Mouse (Mus musculus) lung, adult 2 months (tissue): ENCODE results near the gene Nhej1. TPM values are rescaled to one million over a fixed set of nuclear protein-coding genes. Genes with fewer than 3 reads are reported as not detected.
A peak's percentile ranks its signal among the peaks of the same experiment; 100 is the strongest.

ENCODE experiments used
- DNase-seq: peaks from one replicate; pipeline ENCODE4 v3.0.0; 2022
- H3K4me1 ChIP-seq: fragments of 200-500 bp; 2 replicates; pipeline ENCODE4 v1.6.1; 2011; ENCODE audit warnings: low read length; ENCODE audit not compliant: control insufficient read depth, insufficient read depth
- H3K4me3 ChIP-seq: fragments of 200-500 bp; replicated peaks from 2 replicates; pipeline ENCODE3; 2011; ENCODE audit warnings: low read depth, mild to moderate bottlenecking, control low read depth, low read length; ENCODE audit errors: extremely low read depth
- CTCF ChIP-seq: fragments of 200-500 bp; IDR thresholded peaks from 2 replicates; pipeline ENCODE4 v1.5.1; 2011; ENCODE audit warnings: mild to moderate bottlenecking, low read length, control low read depth; ENCODE audit not compliant: insufficient read depth
- POLR2A ChIP-seq: fragments of 200-500 bp; IDR thresholded peaks from 2 replicates; pipeline ENCODE4 v1.6.1; 2011; ENCODE audit warnings: low read depth, mild to moderate bottlenecking, control low read depth, low read length, borderline replicate concordance; ENCODE audit errors: extremely low read depth
- WGBS: fragments of 180-500 bp; shearing (Covaris S2); methylation state at CpG from one replicate; pipeline ENCODE4 v1.1.7; 2018; 5-methylcytosine and 5-hydroxymethylcytosine counted together
- polyA plus RNA-seq: library from polyadenylated mRNA; depleted of rRNA; stranded (reverse); fragments of >200 nt; gene quantifications from 2 replicates; pipeline ENCODE4 v1.2.3, GENCODE M21; 2012; rRNA removed

Gene Nhej1
- 1.8 and 2.7 TPM in 2 replicates for polyA plus RNA-seq

DNA sequence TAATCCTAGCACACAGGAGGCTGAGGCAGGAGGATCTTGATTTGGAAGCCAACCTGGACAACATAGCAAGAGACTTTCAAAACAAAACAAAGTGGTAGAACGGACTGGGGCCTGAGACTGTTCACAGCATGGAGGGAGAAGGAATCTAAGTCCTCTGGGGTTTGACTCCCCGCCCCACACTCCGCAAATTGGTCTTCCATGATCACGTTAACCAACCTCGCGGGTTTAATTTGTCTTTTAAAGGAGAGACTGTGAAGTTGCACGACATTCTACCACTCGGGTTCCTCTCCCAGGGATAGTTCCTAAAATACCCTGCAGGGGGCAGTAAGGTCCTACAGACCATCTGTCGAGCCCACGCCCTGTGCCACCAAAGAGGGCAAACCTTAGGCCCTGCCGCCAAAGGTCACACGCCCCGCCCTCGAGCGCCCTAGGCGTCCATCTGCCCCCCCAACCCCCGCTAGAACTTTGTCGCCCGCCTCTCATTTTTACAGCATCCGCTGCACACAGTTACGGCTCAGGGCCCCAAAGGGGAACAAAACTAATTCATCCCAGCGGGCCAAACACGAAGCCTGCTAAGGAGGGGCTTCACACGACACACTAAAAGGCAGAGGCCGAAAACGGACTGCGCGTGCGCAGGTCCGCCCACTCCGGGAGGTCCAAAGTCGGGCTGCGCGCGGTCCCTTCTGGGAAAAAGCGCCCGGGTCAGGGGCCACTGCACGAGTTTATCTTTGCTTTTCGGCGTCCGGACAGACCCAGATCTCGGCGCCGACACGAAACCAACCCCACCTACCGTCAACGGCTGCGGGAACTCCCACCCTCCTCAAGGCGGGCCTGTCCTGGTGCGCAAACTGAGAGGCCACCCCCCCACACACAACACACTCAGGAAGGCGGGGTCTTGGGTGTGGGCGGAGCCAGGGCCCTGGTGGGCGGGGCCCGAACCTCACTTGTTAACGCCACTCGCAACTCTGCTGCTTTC lies at the start of gene Nhej1:
Nhej1 (minus strand) TSS at position 855 of the 976 bp plus-strand sequence.
- TF ChIP-seq POLR2A (peak; percentile 84), CTCF (peak; percentile 79)
- H3K4me1 ChIP-seq, result peaks cover 4% of the 10 kb centered on the region; the same call in 1 of the 2 replicates
- 1% methylated on average over 56 of the region's 56 CpGs for WGBS
- peak within 1 kb of the TSS; percentile 93 for H3K4me3 ChIP-seq
- peak; percentile 95 for DNase-seq

GRCm38 (mm10) chr1:75168472-75169464 lies 43.8 kb upstream of the Nhej1 start, which contains the start of gene Zfand2b:
Gene Zfand2b, plus strand, starts transcription at chr1:75168646.
- DNase-seq, result peak; percentile 99
- Histone ChIP-seq H3K4me3 (peak within 1 kb of the TSS; percentile 72), H3K4me1 (peaks cover 7% of the 10 kb centered on the region)
- 2% methylated on average over 56 of the region's 59 CpGs for WGBS
- TF ChIP-seq CTCF, result no peak
- TF ChIP-seq POLR2A, result peak; percentile 79; the same call in 1 of the 2 replicates

GRCm38 (mm10) chr1:75168093-75168471 lies 43.1 kb upstream of the Nhej1 start:
- DNase-seq, result no peak
- H3K4me1 ChIP-seq, result peaks cover 7% of the 10 kb centered on the region
- TF ChIP-seq POLR2A (no peak), CTCF (no peak)
- 3% methylated on average over 7 of the region's 7 CpGs for WGBS
- peak overlapping the region; percentile 68 for H3K4me3 ChIP-seq

DNA sequence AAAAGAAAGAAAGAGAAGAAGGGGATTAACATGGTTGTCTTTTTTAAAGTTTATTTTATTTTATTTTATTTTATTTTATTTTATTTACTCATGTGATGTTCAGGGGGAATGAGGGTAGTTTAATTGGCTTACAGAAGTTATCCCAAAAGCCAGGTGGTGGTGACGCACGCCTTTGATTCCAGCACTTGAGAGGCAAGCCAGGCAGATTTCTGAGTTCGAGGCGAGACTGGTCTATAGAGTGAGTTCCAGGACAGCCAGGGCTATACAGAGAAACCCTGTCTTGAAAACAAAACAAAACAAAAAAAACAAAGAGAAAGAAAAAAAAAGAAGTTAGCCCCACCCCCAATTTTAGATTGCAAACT lies 35.2 kb upstream of the Nhej1 start:
- Histone ChIP-seq H3K4me3 (no peak overlapping the region), H3K4me1 (no peaks in the 10 kb centered on the region)
- DNase-seq, result no peak
- WGBS, result 77% methylated on average over 4 of the region's 4 CpGs
- no peak for TF ChIP-seq CTCF
- TF ChIP-seq POLR2A, result no peak

GRCm38 (mm10) chr1:75159540-75160255 lies 34.7 kb upstream of the Nhej1 start:
- no peaks in the 10 kb centered on the region for H3K4me1 ChIP-seq
- no peak overlapping the region for H3K4me3 ChIP-seq
- no peak for DNase-seq
- TF ChIP-seq POLR2A (no peak), CTCF (no peak)
- 61% methylated on average over 5 of the region's 5 CpGs for WGBS

DNA sequence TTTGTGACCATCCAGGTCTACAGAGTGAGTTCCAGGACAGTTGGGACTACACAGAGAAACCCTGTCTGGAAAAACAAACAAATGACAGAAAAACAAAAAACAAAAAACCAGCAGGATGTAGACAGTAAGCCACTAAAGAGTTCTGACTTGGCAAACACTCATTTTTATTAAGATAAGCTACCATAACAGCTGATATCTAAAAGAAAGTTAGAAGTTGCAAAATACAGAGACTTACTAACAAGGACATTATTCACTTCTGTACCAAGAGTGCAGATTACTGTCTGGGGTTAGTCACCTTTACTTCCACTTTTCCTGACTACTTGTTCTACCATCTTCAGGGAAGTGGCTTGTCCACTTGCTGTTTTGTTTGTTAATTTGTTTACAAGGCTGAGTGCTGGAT lies 34.0 kb upstream of the Nhej1 start:
- no peak for TF ChIP-seq POLR2A
- no peak for TF ChIP-seq CTCF
- no peak for DNase-seq
- Histone ChIP-seq H3K4me3 (no peak overlapping the region), H3K4me1 (no peaks in the 10 kb centered on the region)

DNA sequence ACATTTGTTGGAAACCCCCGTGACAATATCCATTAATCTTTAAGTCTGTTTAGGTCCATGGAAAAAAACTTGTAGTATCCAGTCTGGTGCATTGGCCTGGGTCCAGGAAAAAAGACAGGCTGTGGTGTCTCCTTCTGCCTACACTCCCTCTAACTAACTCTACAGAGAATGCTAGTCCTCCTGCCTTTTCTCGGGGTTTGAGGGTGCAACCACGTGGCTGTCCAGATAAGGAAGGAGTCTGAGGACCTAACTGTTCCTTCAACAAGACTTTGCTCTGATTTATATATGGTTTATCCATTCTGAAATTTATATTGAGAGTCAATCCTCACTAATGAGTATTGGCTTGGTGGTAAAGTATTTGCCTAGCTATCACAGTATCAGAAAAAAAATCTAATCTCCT lies 30.8 kb upstream of the Nhej1 start:
- Histone ChIP-seq H3K4me1 (no peaks in the 10 kb centered on the region), H3K4me3 (no peak overlapping the region)
- WGBS, result 43% methylated on average over 3 of the region's 3 CpGs
- TF ChIP-seq POLR2A, result no peak
- no peak for TF ChIP-seq CTCF
- DNase-seq, result no peak

GRCm38 (mm10) chr1:75148727-75149126 lies 23.7 kb upstream of the Nhej1 start:
- TF ChIP-seq CTCF (no peak), POLR2A (no peak)
- WGBS, result 85% methylated on average over 4 of the region's 4 CpGs

More at GRCm38 (mm10) chr1:75148727-75149126, 23.7 kb upstream of the Nhej1 start:
- Histone ChIP-seq H3K4me1 (peaks cover 2% of the 10 kb centered on the region; the same call in 1 of the 2 replicates), H3K4me3 (no peak overlapping the region)
- no peak for DNase-seq
